8 mouse cellular contexts compared by ENCODE assay signal in the genomic region with DNA sequence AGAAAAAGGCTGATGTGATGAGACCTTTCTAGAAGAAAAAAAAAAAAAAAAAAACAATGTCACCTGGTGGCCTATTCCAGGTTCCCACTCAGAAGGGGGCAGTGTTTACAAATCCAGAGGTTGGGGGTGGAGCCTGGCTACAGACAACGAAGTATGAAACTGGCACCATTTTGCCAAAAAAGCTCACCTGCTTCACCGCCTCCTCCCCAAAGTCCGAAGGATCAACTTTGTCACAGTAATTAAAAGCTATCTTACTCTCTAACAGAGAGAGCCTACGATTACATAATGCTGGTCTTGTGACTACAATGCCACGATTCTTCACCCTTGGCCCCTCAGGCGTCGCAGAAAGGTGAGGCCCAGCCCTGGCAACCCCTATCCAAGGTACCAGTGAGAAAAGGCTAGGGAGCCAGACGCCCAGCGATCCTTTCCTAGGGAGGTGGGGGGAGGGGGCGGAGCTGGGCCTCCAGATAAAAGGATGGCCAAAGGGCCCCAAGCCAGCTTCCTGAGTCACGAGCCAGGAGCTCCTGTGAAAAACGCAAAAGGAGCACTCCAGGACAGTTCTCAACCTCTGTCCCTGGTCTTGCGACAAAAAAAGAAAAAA. TPM values are rescaled to one million over a fixed set of nuclear protein-coding genes. Genes with fewer than 3 reads are reported as not detected.
DNase-seq lines count a peak whose midpoint lies in the region; ATAC-seq and TF ChIP-seq lines count a peak whose summit lies in the region.

No protein-coding gene starts in this region.

- H3K27ac ChIP-seq in embryonic facial prominence, embryonic 11.5 days (replicated peaks; ENCODE audit: low read depth, low read length) = no peak overlapping the region
- H3K27ac ChIP-seq in kidney, adult 2 months (ENCODE audit: insufficient read depth, low read depth, low read length) = peak overlapping the region; percentile 99
- H3K27ac ChIP-seq in liver, embryonic 14.5 days = peak overlapping the region; percentile 69

- H3K9me3 ChIP-seq in embryonic facial prominence, embryonic 11.5 days (replicated peaks; ENCODE audit: control insufficient read depth, low read length) = no peaks in the 10 kb centered on the region
- H3K9me3 ChIP-seq in liver, embryonic 14.5 days (ENCODE audit: control insufficient read depth, low read length) = no peaks in the 10 kb centered on the region

- TF ChIP-seq EP300 in liver, embryonic 14.5 days (IDR thresholded peaks at IDR 0.05; ENCODE audit: low read depth) = no peak

- peak overlapping the region; percentile 94 for H3K9ac ChIP-seq in embryonic facial prominence, embryonic 11.5 days (replicated peaks; ENCODE audit: low read length)
- peak overlapping the region; percentile 85 for H3K9ac ChIP-seq in liver, embryonic 14.5 days (replicated peaks)

- DNase-seq in A20 (ENCODE audit: low read depth, low spot score) = peak; percentile 74
- peak; percentile 93 for DNase-seq in adrenal gland, adult 2 months
- DNase-seq in embryonic facial prominence, embryonic 11.5 days (ENCODE audit: low spot score) = peak; percentile 72
- DNase-seq in heart, adult 8-10 months (ENCODE audit: low spot score) = peak; percentile 79
- peak; percentile 93 for DNase-seq in kidney, adult 2 months
- peak; percentile 49 to 51 (median 49) for DNase-seq in liver, embryonic 14.5 days (ENCODE audit: low read depth in 3 of 3, low spot score in 3 of 3)
- DNase-seq in neural tube, embryonic 10.5 days (ENCODE audit: extremely low spot score, low spot score) = peak; percentile 64
- peak; percentile 16 to 37 for DNase-seq in thymus, adult 18-20 months

- peak overlapping the region; percentile 100 for H3K4me3 ChIP-seq in embryonic facial prominence, embryonic 11.5 days (ENCODE audit: low read depth, low read length)
- H3K4me3 ChIP-seq in kidney, adult 2 months (ENCODE audit: insufficient read depth, low read depth, low read length) = peak overlapping the region; percentile 97
- H3K4me3 ChIP-seq in liver, embryonic 14.5 days (ENCODE audit: insufficient read depth in 1 of 2, low read depth in 2 of 2, low read length in 2 of 2) = peak overlapping the region; percentile 86 to 90

- H3K36me3 ChIP-seq in embryonic facial prominence, embryonic 11.5 days (replicated peaks; ENCODE audit: control insufficient read depth, insufficient read depth, low read depth, low read length) = peaks cover 4% of the 10 kb centered on the region; the same call in 1 of the 2 replicates
- peaks cover 2% of the 10 kb centered on the region for H3K36me3 ChIP-seq in kidney, adult 2 months (ENCODE audit: control insufficient read depth, insufficient read depth, low read length)
- peaks cover 17% of the 10 kb centered on the region for H3K36me3 ChIP-seq in liver, embryonic 14.5 days (replicated peaks; ENCODE audit: control insufficient read depth, insufficient read depth, low read depth)

- H3K4me1 ChIP-seq in embryonic facial prominence, embryonic 11.5 days (ENCODE audit: control insufficient read depth, insufficient read depth, low read length) = no peaks in the 10 kb centered on the region
- H3K4me1 ChIP-seq in kidney, adult 2 months (ENCODE audit: control insufficient read depth, insufficient read depth, low read length) = peaks cover 6% of the 10 kb centered on the region
- H3K4me1 ChIP-seq in liver, embryonic 14.5 days (replicated peaks; ENCODE audit: control insufficient read depth in 2 of 2, insufficient read depth in 2 of 2, low read length in 1 of 2) = peaks cover 7 to 16% of the 10 kb centered on the region in 2 experiments

- no peaks in the 10 kb centered on the region for H3K27me3 ChIP-seq in embryonic facial prominence, embryonic 11.5 days (ENCODE audit: control insufficient read depth, insufficient read depth, low read length)
- H3K27me3 ChIP-seq in kidney, adult 2 months (replicated peaks; ENCODE audit: control insufficient read depth, insufficient read depth, low read length) = no peaks in the 10 kb centered on the region
- H3K27me3 ChIP-seq in liver, embryonic 14.5 days (ENCODE audit: control insufficient read depth, insufficient read depth, low read length) = no peaks in the 10 kb centered on the region

- TF ChIP-seq POLR2A in kidney, adult 2 months (IDR thresholded peaks at IDR 0.05; ENCODE audit: low read depth, low read length) = no peak

- WGBS in embryonic facial prominence, embryonic 11.5 days = 3% methylated on average over 13 of the region's 13 CpGs
- WGBS in kidney, adult 2 months = 4% methylated on average over 13 of the region's 13 CpGs
- 6% methylated on average over 13 of the region's 13 CpGs for WGBS in liver, embryonic 14.5 days (ENCODE audit: insufficient replicate concordance)

- 0 out of 2 replicates have a peak, but pooled peaks have one; percentile 18 for TF ChIP-seq CTCF in kidney, adult 2 months (conservative IDR thresholded peaks at IDR 0.05; ENCODE audit: insufficient read depth, insufficient read length, low read depth, low read length)
- peak; percentile 38 for TF ChIP-seq CTCF in liver, embryonic 14.5 days (IDR thresholded peaks at IDR 0.05; ENCODE audit: low read depth)

- peak overlapping the region; percentile 73 for H3K4me2 ChIP-seq in embryonic facial prominence, embryonic 11.5 days (ENCODE audit: low read depth, low read length)
- peak overlapping the region; percentile 97 for H3K4me2 ChIP-seq in liver, embryonic 14.5 days (ENCODE audit: low read depth)

- no peak for ATAC-seq in embryonic facial prominence, embryonic 11.5 days (replicated peaks; ENCODE audit: insufficient number of reproducible peaks, low FRiP score, low TSS enrichment, low read depth)
- peak; percentile 40 for ATAC-seq in liver, embryonic 14.5 days (ENCODE audit: insufficient read depth)

RNA-seq across cellular contexts. Expression of gene Dynll2, which starts 1.1 kb away (rescaled TPM):
- total RNA-seq in adrenal gland, adult 2 months (2021) = 100 to 1,000 TPM; 158 to 251 TPM
- 168 and 197 TPM in 2 replicates for polyA plus RNA-seq in adrenal gland, adult 2 months (2012; rRNA removed)
- polyA plus RNA-seq in embryonic facial prominence, embryonic 11.5 days (2014; fragmentation: Nextera tagmentation; extraction: Ambion mirVana) = 16.0 and 17.3 TPM in 2 replicates
- 100 to 1,000 TPM; 414 to 471 (median 442) TPM for total RNA-seq in heart, adult 8-10 months (2022)
- polyA plus RNA-seq in kidney, adult 2 months (2012; rRNA removed) = 136 and 169 TPM in 2 replicates
- 18.0 and 21.5 TPM in 2 replicates for polyA plus RNA-seq in liver, embryonic 14.5 days (2012; rRNA removed)
- 5.7 TPM in 2 replicates for polyA plus RNA-seq in liver, embryonic 14.5 days (2014; fragmentation: Nextera tagmentation; extraction: Ambion mirVana)

Comparison
In these comparisons a context has a peak if more than half of its experiments do, and no peak if none do; other contexts are left out.
1. DNase-seq: peak in every context shown above with its lines; median percentile 93 in adrenal gland, adult 2 months; 93 in kidney, adult 2 months; 79 in heart, adult 8-10 months; 74 in A20; 72 in embryonic facial prominence, embryonic 11.5 days; 64 in neural tube, embryonic 10.5 days; 49 in liver, embryonic 14.5 days; 26 in thymus, adult 18-20 months.